Mouse (Mus musculus) lung, postnatal 25 days (tissue): Measurements from ENCODE around the gene Glycam1.

Experiments
- DNase-seq: peaks from one replicate; pipeline ENCODE4 v3.0.0; 2022; ENCODE audit warnings: low spot score

Gene Glycam1

GRCm38 (mm10) chr15:103519386-103520378, 45.2 kb downstream of the Glycam1 start:
- no peak for DNase-seq

- DNase-seq, result no peak
These were observed 46.1 kb downstream of the Glycam1 start for GRCm38 (mm10) chr15:103518600-103519385.

- DNase-seq, result peak; percentile 8
These were observed 50.0 kb downstream of the Glycam1 start for GRCm38 (mm10) chr15:103514914-103515313.

GRCm38 (mm10) chr15:103514119-103514518, 50.8 kb downstream of the Glycam1 start:
- peak; percentile 80 for DNase-seq

- no peak for DNase-seq
These were observed 51.3 kb downstream of the Glycam1 start for GRCm38 (mm10) chr15:103513621-103514031.
